Mouse (Mus musculus): ENCODE measurements around the gene Bicd2. TPM values are rescaled to one million over a fixed set of nuclear protein-coding genes. Genes with fewer than 3 reads are reported as not detected.

Gene Bicd2
- polyA plus RNA-seq (2012; rRNA removed) = 37.4 and 37.8 TPM in 2 replicates

DNA sequence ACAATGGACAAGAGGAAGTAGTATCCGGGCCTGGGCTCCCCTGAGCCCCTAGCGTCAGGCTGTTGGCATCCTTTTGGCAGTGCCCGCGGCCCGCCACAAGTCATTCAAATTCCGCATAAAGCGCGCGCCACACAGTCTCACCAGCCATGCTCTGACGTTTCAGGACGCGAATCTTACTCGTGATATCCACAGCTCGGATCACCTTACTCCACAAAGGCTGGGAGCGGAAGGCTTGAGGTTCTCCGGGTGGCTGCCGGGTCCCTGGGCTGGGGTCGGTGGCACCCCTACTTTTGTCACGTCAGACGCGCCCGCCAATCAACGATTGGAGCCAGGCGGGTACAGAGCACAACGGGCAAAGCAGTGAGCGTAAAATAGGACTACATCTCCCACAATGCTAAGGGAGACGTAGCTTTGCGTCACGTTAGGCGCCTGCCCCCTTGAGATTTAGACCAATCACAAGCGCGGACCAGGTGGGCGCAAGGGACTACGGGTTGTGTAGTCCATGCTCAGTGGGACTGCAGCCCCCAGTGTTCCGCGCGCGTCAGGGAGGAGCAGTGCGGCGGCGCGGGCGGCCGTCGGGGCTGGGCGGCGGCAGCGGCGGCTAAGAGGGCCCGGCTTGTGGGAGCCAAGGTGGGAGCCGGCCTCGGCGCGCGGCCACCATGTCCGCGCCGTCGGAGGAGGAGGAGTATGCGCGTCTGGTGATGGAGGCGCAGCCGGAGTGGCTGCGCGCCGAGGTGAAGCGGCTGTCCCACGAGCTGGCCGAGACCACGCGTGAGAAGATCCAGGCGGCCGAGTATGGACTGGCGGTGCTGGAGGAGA is at the start of gene Bicd2:
TSS of gene Bicd2 (plus strand) at position 574 of the 819 bp plus-strand sequence.

GRCm38 (mm10) chr13:49320040-49320439 is 21.3 kb upstream of the Bicd2 start, which contains the start of gene Fgd3:
Gene Fgd3, minus strand, starts transcription at chr13:49320311.

GRCm38 (mm10) chr13:49420754-49421605 is 79.6 kb downstream of the Bicd2 start, which contains the start of gene Ippk:
Gene Ippk, plus strand, starts transcription at chr13:49421249.

Other genes starting within 250 kb of the Bicd2 start
- 56.6 and 57.6 TPM in 2 replicates for gene Wnk2, start 193.6 kb upstream of the Bicd2 start, polyA plus RNA-seq (2012; rRNA removed)
- gene Ninj1, start 154.1 kb upstream of the Bicd2 start, polyA plus RNA-seq (2012; rRNA removed) = 45.9 and 48.6 TPM in 2 replicates
- gene Card19, start 125.5 kb upstream of the Bicd2 start, polyA plus RNA-seq (2012; rRNA removed) = 24.4 and 36.0 TPM in 2 replicates
- gene Susd3, start 92.9 kb upstream of the Bicd2 start, polyA plus RNA-seq (2012; rRNA removed) = 0.80 and 0.91 TPM in 2 replicates
- gene Fgd3, start 21.3 kb upstream of the Bicd2 start, polyA plus RNA-seq (2012; rRNA removed) = 6.7 and 9.0 TPM in 2 replicates
- gene Ippk, start 79.7 kb downstream of the Bicd2 start, polyA plus RNA-seq (2012; rRNA removed) = 9.4 and 10.8 TPM in 2 replicates
- 0.30 and 0.33 TPM in 2 replicates for gene Tes3-ps, start 151.7 kb downstream of the Bicd2 start, polyA plus RNA-seq (2012; rRNA removed)
- 2.3 and 2.6 TPM in 2 replicates for gene Ecm2, start 163.2 kb downstream of the Bicd2 start, polyA plus RNA-seq (2012; rRNA removed)
- gene Aspn, start 202.9 kb downstream of the Bicd2 start, polyA plus RNA-seq (2012; rRNA removed) = 6.5 and 24.1 TPM in 2 replicates
- gene Omd, start 240.9 kb downstream of the Bicd2 start, polyA plus RNA-seq (2012; rRNA removed) = 0.52 and 2.5 TPM in 2 replicates

All from central nervous system, embryonic 14 days (tissue).